Mouse (Mus musculus): ENCODE measurements around the gene Wnt3a.

- no peak for TF ChIP-seq CTCF (conservative IDR thresholded peaks at IDR 0.05; ENCODE audit: insufficient read depth, insufficient read length, low read depth, low read length)
- TF ChIP-seq POLR2A (IDR thresholded peaks at IDR 0.05; ENCODE audit: low read depth, low read length), result no peak
Measured at GRCm38 (mm10) chr11:59241841-59242240, 48.7 kb downstream of the Wnt3a start.
